Mouse (Mus musculus): ENCODE measurements around the gene Tmtc4. TPM values are rescaled to one million over a fixed set of nuclear protein-coding genes. Genes with fewer than 3 reads are reported as not detected.

Tmtc4 gene
- polyA plus RNA-seq, 1 experiment from 2014 or later = 15.3 TPM

- H3K9ac ChIP-seq (ENCODE audit: low read length) = peak overlapping the region; percentile 83
- peak overlapping the region; percentile 19; the same call in 1 of the 2 replicates for H3K27ac ChIP-seq (ENCODE audit: low read length)
- H3K36me3 ChIP-seq (ENCODE audit: control insufficient read depth, insufficient read depth) = no peaks in the 10 kb centered on the region
- peaks cover 6% of the 10 kb centered on the region; the same call in 1 of the 2 replicates for H3K9me3 ChIP-seq (replicated peaks; ENCODE audit: control insufficient read depth, low read length)
- peak; percentile 85 for ATAC-seq (replicated peaks; ENCODE audit: extremely low read depth, insufficient read depth, low FRiP score)
- peak overlapping the region; percentile 77 for H3K4me2 ChIP-seq (ENCODE audit: low read depth, low read length)
- WGBS = under 1% methylated on average over 50 of the region's 58 CpGs
- H3K4me3 ChIP-seq (ENCODE audit: low read length) = peak overlapping the region; percentile 84
- H3K27me3 ChIP-seq (ENCODE audit: control insufficient read depth, insufficient read depth, low read length) = no peaks in the 10 kb centered on the region
- peaks cover 5% of the 10 kb centered on the region; the same call in 1 of the 2 replicates for H3K4me1 ChIP-seq (ENCODE audit: control insufficient read depth, insufficient read depth, low read length)
Observed at GRCm38 (mm10) chr14:122912812-122913498, 70.9 kb downstream of the Tmtc4 start.

GRCm38 (mm10) chr14:122912137-122912536 lies 71.7 kb downstream of the Tmtc4 start:
- no peak for ATAC-seq (replicated peaks; ENCODE audit: extremely low read depth, insufficient read depth, low FRiP score)
- Histone ChIP-seq H3K4me2 (ENCODE audit: low read depth, low read length) (peak overlapping the region; percentile 77), H3K4me1 (ENCODE audit: control insufficient read depth, insufficient read depth, low read length) (peaks cover 5% of the 10 kb centered on the region; the same call in 1 of the 2 replicates), H3K36me3 (ENCODE audit: control insufficient read depth, insufficient read depth) (no peaks in the 10 kb centered on the region), H3K9me3 (replicated peaks; ENCODE audit: control insufficient read depth, low read length) (peaks cover 6% of the 10 kb centered on the region; the same call in 1 of the 2 replicates), H3K9ac (ENCODE audit: low read length) (peak overlapping the region; percentile 83), H3K27ac (ENCODE audit: low read length) (no peak overlapping the region), H3K27me3 (ENCODE audit: control insufficient read depth, insufficient read depth, low read length) (no peaks in the 10 kb centered on the region), H3K4me3 (ENCODE audit: low read length) (peak overlapping the region; percentile 84)
- WGBS = 59% methylated on average over 1 of the region's 1 CpGs

GRCm38 (mm10) chr14:122911265-122911664 lies 72.6 kb downstream of the Tmtc4 start:
- H3K27ac ChIP-seq (ENCODE audit: low read length) = no peak overlapping the region
- peaks cover 5% of the 10 kb centered on the region; the same call in 1 of the 2 replicates for H3K4me1 ChIP-seq (ENCODE audit: control insufficient read depth, insufficient read depth, low read length)
- H3K4me2 ChIP-seq (ENCODE audit: low read depth, low read length) = no peak overlapping the region
- H3K4me3 ChIP-seq (ENCODE audit: low read length) = no peak overlapping the region
- no peak for ATAC-seq (replicated peaks; ENCODE audit: extremely low read depth, insufficient read depth, low FRiP score)
- no peak overlapping the region for H3K9ac ChIP-seq (ENCODE audit: low read length)
- peaks cover 6% of the 10 kb centered on the region; the same call in 1 of the 2 replicates for H3K9me3 ChIP-seq (replicated peaks; ENCODE audit: control insufficient read depth, low read length)
- no peaks in the 10 kb centered on the region for H3K36me3 ChIP-seq (ENCODE audit: control insufficient read depth, insufficient read depth)
- no peaks in the 10 kb centered on the region for H3K27me3 ChIP-seq (ENCODE audit: control insufficient read depth, insufficient read depth, low read length)

- Histone ChIP-seq H3K9me3 (replicated peaks; ENCODE audit: control insufficient read depth, low read length) (peaks cover 6% of the 10 kb centered on the region; the same call in 1 of the 2 replicates), H3K4me2 (ENCODE audit: low read depth, low read length) (no peak overlapping the region), H3K9ac (ENCODE audit: low read length) (no peak overlapping the region), H3K27ac (ENCODE audit: low read length) (no peak overlapping the region), H3K4me3 (ENCODE audit: low read length) (no peak overlapping the region), H3K36me3 (ENCODE audit: control insufficient read depth, insufficient read depth) (no peaks in the 10 kb centered on the region), H3K4me1 (ENCODE audit: control insufficient read depth, insufficient read depth, low read length) (peaks cover 5% of the 10 kb centered on the region; the same call in 1 of the 2 replicates), H3K27me3 (ENCODE audit: control insufficient read depth, insufficient read depth, low read length) (no peaks in the 10 kb centered on the region)
- 72% methylated on average over 5 of the region's 5 CpGs for WGBS
- no peak for ATAC-seq (replicated peaks; ENCODE audit: extremely low read depth, insufficient read depth, low FRiP score)
Observed at GRCm38 (mm10) chr14:122909368-122910091, 74.3 kb downstream of the Tmtc4 start.

- Histone ChIP-seq H3K4me3 (ENCODE audit: low read length) (no peak overlapping the region), H3K36me3 (ENCODE audit: control insufficient read depth, insufficient read depth) (no peaks in the 10 kb centered on the region), H3K4me1 (ENCODE audit: control insufficient read depth, insufficient read depth, low read length) (peaks cover 11% of the 10 kb centered on the region), H3K9me3 (replicated peaks; ENCODE audit: control insufficient read depth, low read length) (peaks cover 6% of the 10 kb centered on the region; the same call in 1 of the 2 replicates), H3K4me2 (ENCODE audit: low read depth, low read length) (no peak overlapping the region), H3K27ac (ENCODE audit: low read length) (no peak overlapping the region), H3K27me3 (ENCODE audit: control insufficient read depth, insufficient read depth, low read length) (no peaks in the 10 kb centered on the region), H3K9ac (ENCODE audit: low read length) (no peak overlapping the region)
- WGBS = 88% methylated on average over 4 of the region's 4 CpGs
- no peak for ATAC-seq (replicated peaks; ENCODE audit: extremely low read depth, insufficient read depth, low FRiP score)
Observed at GRCm38 (mm10) chr14:122908075-122908474, 75.8 kb downstream of the Tmtc4 start.

- 93% methylated on average over 1 of the region's 1 CpGs for WGBS
- Histone ChIP-seq H3K9me3 (replicated peaks; ENCODE audit: control insufficient read depth, low read length) (peaks cover 6% of the 10 kb centered on the region; the same call in 1 of the 2 replicates), H3K4me3 (ENCODE audit: low read length) (no peak overlapping the region), H3K27ac (ENCODE audit: low read length) (no peak overlapping the region), H3K4me2 (ENCODE audit: low read depth, low read length) (no peak overlapping the region), H3K9ac (ENCODE audit: low read length) (no peak overlapping the region), H3K36me3 (ENCODE audit: control insufficient read depth, insufficient read depth) (no peaks in the 10 kb centered on the region), H3K4me1 (ENCODE audit: control insufficient read depth, insufficient read depth, low read length) (peaks cover 16% of the 10 kb centered on the region), H3K27me3 (ENCODE audit: control insufficient read depth, insufficient read depth, low read length) (no peaks in the 10 kb centered on the region)
- no peak for ATAC-seq (replicated peaks; ENCODE audit: extremely low read depth, insufficient read depth, low FRiP score)
Observed at GRCm38 (mm10) chr14:122905007-122905406, 78.8 kb downstream of the Tmtc4 start.

- H3K4me3 ChIP-seq (ENCODE audit: low read length) = no peak overlapping the region
- peaks cover 6% of the 10 kb centered on the region; the same call in 1 of the 2 replicates for H3K9me3 ChIP-seq (replicated peaks; ENCODE audit: control insufficient read depth, low read length)
- no peaks in the 10 kb centered on the region for H3K36me3 ChIP-seq (ENCODE audit: control insufficient read depth, insufficient read depth)
- H3K4me1 ChIP-seq (ENCODE audit: control insufficient read depth, insufficient read depth, low read length) = peaks cover 16% of the 10 kb centered on the region
- no peak overlapping the region for H3K27ac ChIP-seq (ENCODE audit: low read length)
- H3K9ac ChIP-seq (ENCODE audit: low read length) = no peak overlapping the region
- 64% methylated on average over 2 of the region's 2 CpGs for WGBS
- no peaks in the 10 kb centered on the region for H3K27me3 ChIP-seq (ENCODE audit: control insufficient read depth, insufficient read depth, low read length)
- H3K4me2 ChIP-seq (ENCODE audit: low read depth, low read length) = no peak overlapping the region
- ATAC-seq (replicated peaks; ENCODE audit: extremely low read depth, insufficient read depth, low FRiP score) = no peak
Observed at GRCm38 (mm10) chr14:122903923-122904351, 79.9 kb downstream of the Tmtc4 start.

- H3K27ac ChIP-seq (ENCODE audit: low read length) = peak overlapping the region; percentile 74
- ATAC-seq (replicated peaks; ENCODE audit: extremely low read depth, insufficient read depth, low FRiP score) = peak; percentile 96
- H3K4me2 ChIP-seq (ENCODE audit: low read depth, low read length) = no peak overlapping the region
- H3K4me3 ChIP-seq (ENCODE audit: low read length) = no peak overlapping the region
- no peaks in the 10 kb centered on the region for H3K36me3 ChIP-seq (ENCODE audit: control insufficient read depth, insufficient read depth)
- H3K27me3 ChIP-seq (ENCODE audit: control insufficient read depth, insufficient read depth, low read length) = no peaks in the 10 kb centered on the region
- H3K9me3 ChIP-seq (replicated peaks; ENCODE audit: control insufficient read depth, low read length) = no peaks in the 10 kb centered on the region
- H3K9ac ChIP-seq (ENCODE audit: low read length) = no peak overlapping the region
- H3K4me1 ChIP-seq (ENCODE audit: control insufficient read depth, insufficient read depth, low read length) = peaks cover 16% of the 10 kb centered on the region
- WGBS = 20% methylated on average over 4 of the region's 4 CpGs
Observed at GRCm38 (mm10) chr14:122902884-122903283, 81.0 kb downstream of the Tmtc4 start.

- Histone ChIP-seq H3K4me3 (ENCODE audit: low read length) (no peak overlapping the region), H3K27ac (ENCODE audit: low read length) (peak overlapping the region; percentile 74), H3K36me3 (ENCODE audit: control insufficient read depth, insufficient read depth) (no peaks in the 10 kb centered on the region), H3K9ac (ENCODE audit: low read length) (no peak overlapping the region), H3K4me1 (ENCODE audit: control insufficient read depth, insufficient read depth, low read length) (peaks cover 16% of the 10 kb centered on the region), H3K27me3 (ENCODE audit: control insufficient read depth, insufficient read depth, low read length) (no peaks in the 10 kb centered on the region), H3K9me3 (replicated peaks; ENCODE audit: control insufficient read depth, low read length) (no peaks in the 10 kb centered on the region), H3K4me2 (ENCODE audit: low read depth, low read length) (no peak overlapping the region)
- ATAC-seq (replicated peaks; ENCODE audit: extremely low read depth, insufficient read depth, low FRiP score) = no peak
- 29% methylated on average over 2 of the region's 2 CpGs for WGBS
Observed at GRCm38 (mm10) chr14:122902136-122902535, 81.7 kb downstream of the Tmtc4 start.

All from heart, embryonic 16.5 days (tissue).